Mouse (Mus musculus) CH12.LX (cell line): ENCODE results near the gene Pin4. TPM values are rescaled to one million over a fixed set of nuclear protein-coding genes. Genes with fewer than 3 reads are reported as not detected.
A peak's percentile ranks its signal among the peaks of the same experiment; 100 is the strongest.

Experiments
- DNase-seq: peaks from one replicate; pipeline ENCODE4 v3.0.0-alpha.2; 2013; ENCODE audit errors: extremely low read depth
- H3K27ac ChIP-seq: 2 replicates; pipeline ENCODE4 v1.5.1; 2012; ENCODE audit warnings: low read depth, mild to moderate bottlenecking, control low read depth, moderate library complexity; ENCODE audit not compliant: insufficient read depth
- H3K27me3 ChIP-seq: replicated peaks from 2 replicates; pipeline ENCODE3; 2012; ENCODE audit warnings: inconsistent platforms
- H3K36me3 ChIP-seq, 2 experiments: replicated peaks in 1 of 2; 2 replicates each; pipeline versions ENCODE3 to v1.6.1; 2012; ENCODE audit warnings: inconsistent platforms in 1 of 2, low read length in 1 of 2, mild to moderate bottlenecking in 1 of 2, mixed read lengths in 1 of 2, moderate library complexity in 1 of 2; ENCODE audit not compliant: control insufficient read depth in 1 of 2, insufficient read depth in 1 of 2
- H3K4me1 ChIP-seq, 2 experiments: 2 replicates each; pipeline ENCODE4 v1.6.1; 2012; ENCODE audit warnings: inconsistent platforms in 1 of 2, moderate library complexity in 1 of 2; ENCODE audit not compliant: insufficient read depth in 2 of 2, control insufficient read depth in 1 of 2
- H3K4me2 ChIP-seq: 2 replicates; pipeline ENCODE4 v1.6.1; 2012; ENCODE audit warnings: low read depth, mild to moderate bottlenecking, control low read depth; ENCODE audit not compliant: poor library complexity, insufficient read depth, severe bottlenecking
- H3K4me3 ChIP-seq, 3 experiments: fragments of 150-350 bp in 1 of 3; sonication (generic) in 1 of 3; replicated peaks in 1 of 3; 2 replicates each; pipeline versions ENCODE3 to v1.5.1; 2011 to 2012; ENCODE audit warnings: low read depth in 2 of 3, low read length in 2 of 3, mild to moderate bottlenecking in 2 of 3, moderate library complexity in 2 of 3, control low read depth in 1 of 3, improper control_type of control experiment in 1 of 3, inconsistent platforms in 1 of 3, mixed read lengths in 1 of 3; ENCODE audit not compliant: poor library complexity in 1 of 3
- H3K79me2 ChIP-seq: replicated peaks from 2 replicates; pipeline ENCODE4 v1.6.1; 2012; ENCODE audit warnings: mild to moderate bottlenecking, moderate library complexity; ENCODE audit not compliant: control insufficient read depth, poor library complexity, insufficient read depth, severe bottlenecking; ENCODE audit errors: extremely low read depth
- H3K9ac ChIP-seq: 2 replicates; pipeline ENCODE4 v1.6.1; 2012; ENCODE audit warnings: low read depth, mild to moderate bottlenecking, control low read depth, moderate library complexity; ENCODE audit not compliant: insufficient read depth
- H3K9me3 ChIP-seq: replicated peaks from 2 replicates; pipeline ENCODE3; 2012; ENCODE audit warnings: low read length, inconsistent platforms, mixed read lengths
- E2F4 ChIP-seq: IDR thresholded peaks from 2 replicates; pipeline ENCODE4 v1.6.1; 2011; ENCODE audit warnings: low read depth, low read length, improper control_type of control experiment; ENCODE audit not compliant: insufficient replicate concordance
- ETS1 ChIP-seq: conservative IDR thresholded peaks from 2 replicates; pipeline ENCODE4 v1.6.1; 2012; ENCODE audit warnings: low read depth, mild to moderate bottlenecking, inconsistent platforms, low read length, improper control_type of control experiment, moderate library complexity
- JUND ChIP-seq: conservative IDR thresholded peaks from 2 replicates; pipeline ENCODE4 v1.6.1; 2011; ENCODE audit warnings: low read depth, low read length, improper control_type of control experiment
- MAFK ChIP-seq: IDR thresholded peaks from 2 replicates; pipeline ENCODE4 v1.6.1; 2011; ENCODE audit warnings: low read length, improper control_type of control experiment; ENCODE audit not compliant: insufficient replicate concordance
- MAX ChIP-seq: IDR thresholded peaks from 2 replicates; pipeline ENCODE4 v1.6.1; 2011; ENCODE audit warnings: low read length, improper control_type of control experiment
- MAZ ChIP-seq: IDR thresholded peaks from 2 replicates; pipeline ENCODE4 v1.6.1; 2012; ENCODE audit warnings: low read depth, mild to moderate bottlenecking, inconsistent platforms, low read length, improper control_type of control experiment, moderate library complexity
- SMC3 ChIP-seq: IDR thresholded peaks from 2 replicates; pipeline ENCODE4 v1.6.1; 2011; ENCODE audit warnings: low read depth, low read length, improper control_type of control experiment
- ZC3H11A ChIP-seq: IDR thresholded peaks from 2 replicates; pipeline ENCODE4 v1.6.1; 2012; ENCODE audit warnings: low read depth, mild to moderate bottlenecking, inconsistent platforms, low read length, improper control_type of control experiment
- ZNF384 ChIP-seq: IDR thresholded peaks from 2 replicates; pipeline ENCODE4 v1.6.1; 2012; ENCODE audit warnings: low read depth, low read length, improper control_type of control experiment, inconsistent platforms
- dilution Hi-C: fragments of 300-500 bp; cut with MboI; formaldehyde crosslinking; loops from 2 replicates; pipeline ENCODE4 v1.14.3; 2020; ENCODE audit warnings: low sequenced_read_pairs; ENCODE audit not compliant: extremely low pct_unique_long_range_greater_than_20kb, extremely low pct_ligation_motif_present
- in situ Hi-C: fragments of 300-500 bp; cut with MboI; formaldehyde crosslinking; loops from 3 replicates; pipeline ENCODE4 v1.14.3; 2019; ENCODE audit warnings: low sequenced_read_pairs, low pct_ligation_motif_present, low pct_unique_long_range_greater_than_20kb, mixed read lengths
- polyA plus RNA-seq: library from polyadenylated mRNA; unstranded; fragments of >175 nt; gene quantifications from 2 replicates; pipeline ENCODE4 v1.2.1, GENCODE M21; 2012; ENCODE audit warnings: low read depth; ENCODE audit not compliant: insufficient read length
- total RNA-seq, 2 experiments: library from RNA; depleted of rRNA; stranded (reverse); fragments of 300-350 nt in 1 of 2; fragments of >200 nt in 1 of 2; gene quantifications; 2 replicates each; pipeline ENCODE4 v1.2.3; 2012 to 2014

Pin4 gene
- total and polyA plus RNA-seq, 3 experiments, result 53.4 to 66.2 (median 62.0) TPM

- in situ Hi-C loops, result no loop called here
- no peaks in the 10 kb centered on the region for H3K79me2 ChIP-seq
- H3K27me3 ChIP-seq, result no peaks in the 10 kb centered on the region
- no peaks in the 10 kb centered on the region for H3K36me3 ChIP-seq
- dilution Hi-C loops, result no loop called here
- no peaks in the 10 kb centered on the region for H3K9me3 ChIP-seq
- no peak overlapping the region for H3K27ac ChIP-seq
- H3K9ac ChIP-seq, result no peak overlapping the region
- no peak overlapping the region for H3K4me2 ChIP-seq
- H3K4me3 ChIP-seq, result no peak overlapping the region
- H3K4me1 ChIP-seq, result peaks cover 21 to 63% of the 10 kb centered on the region in 2 experiments
- DNase-seq, result no peak
- no peak for TF ChIP-seq ZC3H11A
- 0 out of 2 replicates have a peak, but pooled peaks have one; percentile 11 for TF ChIP-seq ETS1
These were observed 42.1 kb upstream of the Pin4 start for GRCm38 (mm10) chrX:102076886-102077765.

GRCm38 (mm10) chrX:102081076-102081475 is 38.2 kb upstream of the Pin4 start:
- TF ChIP-seq ETS1, result no peak
- no peak for TF ChIP-seq MAX
- no peak for TF ChIP-seq E2F4
- no peak for TF ChIP-seq MAFK
- Histone ChIP-seq H3K79me2 (no peaks in the 10 kb centered on the region), H3K9me3 (no peaks in the 10 kb centered on the region), H3K4me2 (no peak overlapping the region), H3K36me3 (no peaks in the 10 kb centered on the region), H3K27me3 (no peaks in the 10 kb centered on the region), H3K9ac (no peak overlapping the region), H3K4me3 (no peak overlapping the region), H3K4me1 (peaks cover 6 to 42% of the 10 kb centered on the region in 2 experiments; a peak in 3 of 4 replicates), H3K27ac (no peak overlapping the region)
- in situ Hi-C loops (no loop called here), dilution Hi-C loops (no loop called here)
- no peak for DNase-seq

- Histone ChIP-seq H3K4me2 (no peak overlapping the region), H3K27me3 (no peaks in the 10 kb centered on the region), H3K9ac (no peak overlapping the region), H3K79me2 (no peaks in the 10 kb centered on the region), H3K4me1 (peaks cover 6 to 37% of the 10 kb centered on the region in 2 experiments; a peak in 3 of 4 replicates), H3K36me3 (no peaks in the 10 kb centered on the region), H3K9me3 (no peaks in the 10 kb centered on the region), H3K27ac (no peak overlapping the region), H3K4me3 (no peak overlapping the region)
- in situ Hi-C loops, result no loop called here
- DNase-seq, result no peak
- dilution Hi-C loops, result no loop called here
- no peak for TF ChIP-seq JUND
- TF ChIP-seq MAZ, result no peak
- TF ChIP-seq SMC3, result no peak
- no peak for TF ChIP-seq ETS1
- TF ChIP-seq MAX, result no peak
- no peak for TF ChIP-seq ZNF384
These were observed 37.5 kb upstream of the Pin4 start for GRCm38 (mm10) chrX:102081573-102082279.
